Mouse (Mus musculus) kidney, postnatal 0 days (tissue): ENCODE data around the gene Lhfpl3. TPM values are rescaled to one million over a fixed set of nuclear protein-coding genes. Genes with fewer than 3 reads are reported as not detected.

Source experiments
- ATAC-seq: fragments of 200-750 bp; cut with Nextera tagmentation; replicated peaks from 2 replicates; pipeline ENCODE4 v1.8.0; 2017; ENCODE audit warnings: low read depth, moderate number of reproducible peaks, moderate TSS enrichment, moderate library complexity; ENCODE audit not compliant: low FRiP score
- DNase-seq: peaks from one replicate; pipeline ENCODE4 v3.0.0-alpha.2; 2016; ENCODE audit warnings: low spot score
- H3K27ac ChIP-seq: fragments of 300-500 bp; sonication (generic); 2 replicates; pipeline ENCODE4 v1.5.1; 2014; ENCODE audit warnings: mild to moderate bottlenecking
- H3K27me3 ChIP-seq: fragments of 300-500 bp; sonication (generic); 2 replicates; pipeline ENCODE4 v1.6.1; 2014; ENCODE audit warnings: low read length, mixed read lengths; ENCODE audit not compliant: insufficient read depth
- H3K36me3 ChIP-seq: fragments of 300-500 bp; sonication (generic); 2 replicates; pipeline ENCODE4 v1.6.1; 2014; ENCODE audit warnings: low read length, mixed read lengths; ENCODE audit not compliant: insufficient read depth
- H3K4me1 ChIP-seq: fragments of 300-500 bp; sonication (generic); replicated peaks from 2 replicates; pipeline ENCODE4 v1.6.1; 2014; ENCODE audit warnings: antibody characterized with exemption, low read length, mixed read lengths; ENCODE audit not compliant: insufficient read depth
- H3K4me2 ChIP-seq: fragments of 300-500 bp; sonication (generic); 2 replicates; pipeline ENCODE4 v1.6.1; 2014; ENCODE audit warnings: mild to moderate bottlenecking, low read length, moderate library complexity, mixed read lengths
- H3K4me3 ChIP-seq: fragments of 300-500 bp; sonication (generic); replicated peaks from 2 replicates; pipeline ENCODE4 v1.5.1; 2014; ENCODE audit warnings: low read depth, low read length
- H3K9ac ChIP-seq: fragments of 300-500 bp; sonication (generic); 2 replicates; pipeline ENCODE4 v1.6.1; 2014; ENCODE audit warnings: low read depth, low read length
- H3K9me3 ChIP-seq: fragments of 300-500 bp; sonication (generic); replicated peaks from 2 replicates; pipeline ENCODE4 v1.6.1; 2016; ENCODE audit warnings: low read length, inconsistent platforms, mixed read lengths
- CTCF ChIP-seq: IDR thresholded peaks from 2 replicates; pipeline ENCODE4 v1.5.1; 2016; ENCODE audit warnings: antibody characterized with exemption, low read depth, mild to moderate bottlenecking, moderate library complexity
- WGBS: fragments of 180-500 bp; shearing (Covaris S2); extraction: QIAGEN DNeasy Blood & Tissue Kit; methylation state at CpG from one replicate; pipeline ENCODE4 v1.1.7; 2014; 5-methylcytosine and 5-hydroxymethylcytosine counted together
- polyA plus RNA-seq: library from polyadenylated mRNA; unstranded; fragments of >200 nt; fragmentation: Nextera tagmentation; extraction: Ambion mirVana; gene quantifications from 2 replicates; pipeline ENCODE4 v1.2.1, GENCODE M21; 2015

Lhfpl3 gene
- polyA plus RNA-seq, 1 experiment from 2014 or later: 1.3 TPM

DNA sequence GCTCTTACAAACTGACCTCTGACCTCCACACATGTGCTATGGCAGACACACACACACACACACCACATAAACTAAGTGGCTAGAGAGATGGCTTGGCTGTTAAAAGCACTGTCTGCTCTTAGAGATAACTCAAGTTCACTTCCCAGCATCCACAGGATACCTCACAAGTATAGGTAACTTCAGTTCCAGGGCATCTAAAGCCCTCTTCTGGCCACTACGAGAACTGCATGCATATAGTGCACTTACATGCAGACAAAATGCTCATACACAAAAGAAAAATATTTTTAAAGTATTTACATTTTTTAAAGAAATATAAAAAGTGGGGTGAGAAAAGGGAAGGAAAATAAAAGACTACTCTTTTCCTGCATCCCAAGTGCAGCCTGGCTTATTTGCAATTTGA lies 408.6 kb downstream of the Lhfpl3 start:
- Histone ChIP-seq H3K9ac (no peak overlapping the region), H3K27ac (no peak overlapping the region), H3K9me3 (no peaks in the 10 kb centered on the region), H3K4me3 (no peak overlapping the region), H3K27me3 (no peaks in the 10 kb centered on the region), H3K36me3 (no peaks in the 10 kb centered on the region), H3K4me2 (no peak overlapping the region), H3K4me1 (no peaks in the 10 kb centered on the region)
- TF ChIP-seq CTCF: peak; percentile 32; the same call in 1 of the 2 replicates
- DNase-seq (peak; percentile 6), ATAC-seq (no peak)
- 95% methylated on average over 1 of the region's 1 CpGs for WGBS

DNA sequence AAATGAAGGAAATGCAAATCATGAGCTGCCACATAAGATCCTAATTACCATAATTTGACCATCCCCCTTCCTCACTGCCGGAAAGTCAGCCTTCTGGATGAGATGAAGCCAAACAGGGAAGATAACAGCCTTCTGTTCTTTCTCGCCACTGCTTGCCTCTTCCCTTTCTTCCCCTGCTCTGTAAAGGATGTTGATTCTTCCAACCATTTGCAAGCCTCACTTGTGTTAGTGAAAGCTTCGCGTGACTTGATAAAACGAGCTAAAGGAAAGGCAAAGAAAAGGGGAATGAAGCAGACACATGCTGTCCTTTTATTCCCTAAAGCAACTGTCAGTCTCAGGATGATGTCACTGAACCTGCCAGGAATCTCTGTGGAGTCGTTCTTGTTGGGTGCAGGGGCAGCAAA lies 420.1 kb downstream of the Lhfpl3 start:
- Histone ChIP-seq H3K9me3 (no peaks in the 10 kb centered on the region), H3K27me3 (no peaks in the 10 kb centered on the region), H3K9ac (no peak overlapping the region), H3K4me1 (no peaks in the 10 kb centered on the region), H3K4me2 (no peak overlapping the region), H3K27ac (no peak overlapping the region), H3K36me3 (no peaks in the 10 kb centered on the region), H3K4me3 (no peak overlapping the region)
- no peak for TF ChIP-seq CTCF
- DNase-seq: no peak
- WGBS: 40% methylated on average over 6 of the region's 6 CpGs
- no peak for ATAC-seq

DNA sequence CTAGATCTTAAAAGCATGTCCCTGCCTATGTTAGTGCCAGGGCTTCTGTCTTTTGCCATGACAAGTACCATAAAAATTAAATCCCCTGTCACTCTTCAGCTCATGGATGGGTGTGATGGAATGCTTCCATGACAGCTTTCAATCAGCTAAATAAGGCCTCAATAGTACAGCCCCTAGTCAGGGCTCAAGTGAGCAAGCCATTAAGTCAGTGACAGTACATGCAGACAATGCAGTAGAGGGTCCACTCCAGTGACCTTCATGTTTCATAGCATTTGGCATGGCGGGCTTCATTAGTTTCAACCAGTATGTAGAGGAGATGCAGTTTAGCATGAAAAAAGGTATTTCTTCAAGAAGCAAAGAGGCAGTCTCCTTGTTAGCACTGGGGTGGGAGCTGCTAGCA lies 420.8 kb downstream of the Lhfpl3 start:
- no peak for TF ChIP-seq CTCF
- H3K9ac ChIP-seq: no peak overlapping the region
- DNase-seq (no peak), ATAC-seq (no peak)
- H3K27ac ChIP-seq: no peak overlapping the region
- no peak overlapping the region for H3K4me3 ChIP-seq
- no peak overlapping the region for H3K4me2 ChIP-seq
- no peaks in the 10 kb centered on the region for H3K36me3 ChIP-seq
- H3K4me1 ChIP-seq: no peaks in the 10 kb centered on the region
- no peaks in the 10 kb centered on the region for H3K9me3 ChIP-seq
- H3K27me3 ChIP-seq: no peaks in the 10 kb centered on the region
- WGBS: 91% methylated on average over 1 of the region's 1 CpGs

DNA sequence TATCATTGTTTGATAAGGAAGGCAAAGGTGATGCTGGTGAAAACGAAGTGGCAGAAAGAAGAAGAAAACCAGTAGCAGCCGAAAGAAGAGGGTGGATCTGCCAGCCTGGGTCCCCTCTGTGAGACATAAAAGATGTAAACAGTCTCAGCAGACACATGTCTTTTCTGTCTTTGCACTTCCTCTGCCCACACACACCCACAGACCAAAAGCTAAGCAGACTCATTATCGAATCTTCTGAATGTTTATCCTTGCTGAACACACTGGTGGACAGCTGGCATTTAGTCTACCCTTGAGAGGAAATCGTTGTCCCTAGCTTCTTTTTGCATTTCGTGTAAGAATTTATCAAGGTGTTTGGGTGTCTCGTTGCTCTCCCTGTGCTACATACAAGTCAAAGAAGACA lies 443.8 kb downstream of the Lhfpl3 start:
- Histone ChIP-seq H3K4me2 (no peak overlapping the region), H3K36me3 (no peaks in the 10 kb centered on the region), H3K4me1 (no peaks in the 10 kb centered on the region), H3K27ac (no peak overlapping the region), H3K9ac (no peak overlapping the region), H3K4me3 (no peak overlapping the region), H3K27me3 (no peaks in the 10 kb centered on the region), H3K9me3 (no peaks in the 10 kb centered on the region)
- WGBS: 80% methylated on average over 6 of the region's 6 CpGs
- TF ChIP-seq CTCF: no peak
- DNase-seq (no peak), ATAC-seq (no peak)

DNA sequence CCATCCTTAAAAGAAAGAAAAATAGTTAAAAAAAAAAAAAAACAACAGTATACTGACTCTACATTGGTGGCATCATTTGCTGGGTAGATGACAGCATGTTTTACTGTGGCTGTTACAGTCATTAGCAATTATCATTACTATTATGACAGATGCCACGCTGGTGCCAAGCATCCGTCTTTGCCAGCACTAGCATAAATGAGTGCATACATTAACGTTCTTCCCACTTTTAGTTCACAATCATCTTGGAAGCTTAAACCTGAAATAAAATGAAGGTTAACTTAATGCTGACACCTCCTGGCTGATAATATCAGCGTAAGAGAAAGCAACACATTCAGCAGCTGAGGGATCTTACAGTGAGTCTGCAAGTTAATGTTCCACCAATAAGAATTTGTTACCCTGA lies 451.0 kb downstream of the Lhfpl3 start:
- DNase-seq (no peak), ATAC-seq (no peak)
- Histone ChIP-seq H3K9ac (no peak overlapping the region), H3K9me3 (no peaks in the 10 kb centered on the region), H3K27ac (no peak overlapping the region), H3K4me1 (no peaks in the 10 kb centered on the region), H3K4me2 (no peak overlapping the region), H3K4me3 (no peak overlapping the region), H3K27me3 (no peaks in the 10 kb centered on the region), H3K36me3 (no peaks in the 10 kb centered on the region)
- no peak for TF ChIP-seq CTCF
- WGBS: 80% methylated on average over 4 of the region's 4 CpGs

DNA sequence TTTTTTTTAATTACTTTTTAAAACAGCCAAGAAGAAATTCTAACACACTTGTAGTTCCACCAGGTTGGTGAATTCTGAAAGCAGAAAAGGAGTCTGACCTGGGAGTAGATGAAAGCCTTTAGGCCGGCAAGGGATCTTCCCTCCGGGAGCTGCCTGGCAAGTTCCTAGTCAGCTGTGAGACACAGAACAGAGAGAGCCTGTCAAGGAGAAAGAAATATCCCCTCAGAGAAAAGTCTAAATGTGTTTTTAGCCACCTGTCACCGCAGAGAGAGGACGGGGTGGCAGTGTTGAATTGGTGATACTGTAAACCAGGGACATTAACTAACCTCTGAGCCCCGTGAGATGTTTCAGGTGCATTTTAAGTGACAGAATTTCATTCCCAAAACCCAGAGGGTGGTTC lies 467.2 kb downstream of the Lhfpl3 start:
- no peak for DNase-seq
- WGBS: 55% methylated on average over 5 of the region's 5 CpGs
- Histone ChIP-seq H3K9ac (no peak overlapping the region), H3K36me3 (no peaks in the 10 kb centered on the region), H3K4me1 (no peaks in the 10 kb centered on the region), H3K27ac (no peak overlapping the region), H3K27me3 (no peaks in the 10 kb centered on the region), H3K9me3 (no peaks in the 10 kb centered on the region), H3K4me2 (no peak overlapping the region), H3K4me3 (no peak overlapping the region)
- TF ChIP-seq CTCF: no peak
- no peak for ATAC-seq

DNA sequence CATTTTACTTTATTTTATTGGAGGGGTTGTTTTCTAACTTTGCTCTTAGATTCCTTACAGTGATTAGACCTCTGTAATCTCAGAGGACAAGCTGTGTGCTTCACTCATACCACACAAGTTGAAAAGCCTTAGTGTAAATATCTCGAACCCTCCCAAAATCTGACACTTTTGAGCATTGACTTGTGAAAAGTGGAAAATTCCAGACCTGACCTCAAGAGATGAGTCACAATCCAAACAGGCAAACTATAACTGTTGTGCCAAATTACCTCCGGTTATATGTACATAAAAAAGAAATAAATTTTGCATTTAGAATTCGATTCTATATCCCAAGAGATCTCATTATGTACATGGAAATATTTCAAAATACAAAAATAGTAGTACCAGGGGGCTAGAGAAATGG lies 468.8 kb downstream of the Lhfpl3 start:
- no peak for DNase-seq
- no peak for TF ChIP-seq CTCF
- Histone ChIP-seq H3K4me3 (no peak overlapping the region), H3K4me1 (no peaks in the 10 kb centered on the region), H3K9ac (no peak overlapping the region), H3K27ac (no peak overlapping the region), H3K36me3 (no peaks in the 10 kb centered on the region), H3K4me2 (no peak overlapping the region), H3K27me3 (no peaks in the 10 kb centered on the region), H3K9me3 (no peaks in the 10 kb centered on the region)
- 79% methylated on average over 3 of the region's 3 CpGs for WGBS
- ATAC-seq: no peak
